Mouse (Mus musculus) heart, postnatal 25 days (tissue): ENCODE measurements around the gene Fam221b. TPM values are rescaled to one million over a fixed set of nuclear protein-coding genes. Genes with fewer than 3 reads are reported as not detected.

Experiments used
- DNase-seq: peaks from one replicate; pipeline ENCODE4 v3.0.0; 2022; ENCODE audit warnings: low spot score
- intact Hi-C: fragments of 180-260 bp; cut with DNase I; formaldehyde crosslinking; loops from one replicate; pipeline ENCODE4 v1.15.1; 2025
- microRNA-seq: library from miRNA; unstranded; fragments of <30 nt; microRNA quantifications from one replicate; pipeline ENCODE4 v1.2.0, GENCODE M21; 2022
- total RNA-seq, 2 experiments: library from RNA; stranded (reverse); gene quantifications; 2 replicates each; pipeline ENCODE4 v1.2.3; 2021

The Fam221b gene
- total RNA-seq, 2 experiments from 2014 or later = 0.20 to 0.26 TPM

- intact Hi-C loops = loop anchor here (1.0 to 5.0 kb wide), 3 partner anchors 37 to 81 kb away; partner anchors contain the start of genes Gba2 and Rgp1
- DNase-seq = peak; percentile 62
Measured at GRCm38 (mm10) chr4:43630030-43630581, 38.8 kb downstream of the Fam221b start.

- intact Hi-C loops = loop anchor here (5.0 kb wide), 1 partner anchor 233 kb away; no protein-coding TSS in a partner anchor
- no peak for DNase-seq
Measured at GRCm38 (mm10) chr4:43629106-43629817, 39.7 kb downstream of the Fam221b start.

DNA sequence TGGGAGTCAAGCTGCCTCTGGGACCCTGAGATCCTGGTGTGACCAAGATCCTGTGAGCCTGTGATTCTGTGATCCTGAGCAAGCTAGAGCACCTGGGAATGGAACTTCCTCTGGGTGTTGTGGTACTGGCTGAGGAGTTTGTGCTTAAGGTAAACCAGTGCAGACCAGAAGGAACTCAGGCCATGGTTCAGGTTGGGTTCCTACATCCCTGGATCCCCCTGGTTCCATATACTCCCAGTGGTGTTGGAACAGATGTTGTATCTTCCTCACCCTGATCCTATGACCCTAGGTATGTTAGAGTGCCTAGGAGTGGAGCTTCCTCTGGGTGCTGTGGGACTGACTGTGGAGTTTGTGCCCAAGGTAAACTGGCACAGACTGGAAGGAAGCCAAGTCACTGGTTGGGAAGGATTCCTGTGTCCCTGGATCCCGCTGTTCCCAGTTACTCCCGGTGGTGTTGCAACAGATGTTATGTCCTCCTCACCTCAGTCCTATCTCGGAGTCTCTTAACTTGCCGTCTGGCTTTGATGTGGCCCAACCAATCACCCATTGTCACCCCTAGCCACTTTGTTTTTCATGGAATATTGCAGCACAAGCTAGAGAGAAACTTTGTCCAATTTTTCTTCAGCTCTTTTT is 48.7 kb downstream of the Fam221b start:
- DNase-seq = no peak
- intact Hi-C loops = no loop called here

- intact Hi-C loops = no loop called here
- DNase-seq = no peak
Measured at GRCm38 (mm10) chr4:43613060-43613730, 55.8 kb downstream of the Fam221b start.

DNA sequence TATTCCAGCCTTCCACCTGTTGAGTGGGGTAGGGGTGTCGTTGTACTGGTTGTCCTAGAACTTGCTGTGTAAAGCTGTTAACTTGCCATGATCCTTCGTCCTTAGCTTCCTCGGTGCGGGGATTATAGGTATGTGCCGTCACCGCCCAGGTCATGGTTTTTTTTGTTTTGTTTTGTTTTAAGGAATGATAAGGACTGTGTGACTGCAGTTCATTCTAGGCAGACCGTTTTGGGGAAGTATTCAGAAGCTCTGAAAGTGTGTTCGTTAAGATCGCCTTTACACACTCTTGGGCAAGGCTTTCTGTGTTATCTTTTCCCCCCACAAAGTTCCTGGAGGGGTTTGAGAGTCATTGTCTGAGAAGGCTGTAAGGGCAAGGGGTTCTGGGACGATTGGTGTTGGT is 56.4 kb downstream of the Fam221b start:
- DNase-seq = no peak
- intact Hi-C loops = no loop called here

Small RNAs within 50 kb of the gene (microRNA-seq; reads per million reads assigned to microRNA genes)
- 0.83 reads per million for gene Gm25262

Other genes starting within 250 kb of the Fam221b start
- not detected for gene Fam166b, start 240.0 kb downstream of the Fam221b start, total RNA-seq
- gene Tesk1, start 227.2 kb downstream of the Fam221b start, total RNA-seq = 10 to 100 TPM; 33.1 to 34.4 TPM
- gene Cd72, start 214.5 kb downstream of the Fam221b start, total RNA-seq = under 1 TPM; 0.81 to 0.87 TPM
- gene Sit1, start 185.4 kb downstream of the Fam221b start, total RNA-seq = not detected
- gene Ccdc107, start 176.2 kb downstream of the Fam221b start, total RNA-seq = 10 to 100 TPM; 26.6 to 31.8 TPM
- gene Arhgef39, start 169.4 kb downstream of the Fam221b start, total RNA-seq = under 1 TPM; 0.39 to 0.61 TPM
- gene Car9, start 162.2 kb downstream of the Fam221b start, total RNA-seq = under 1 TPM; 0.31 to 0.34 TPM
- gene Tpm2, start 145.4 kb downstream of the Fam221b start, total RNA-seq = 10 to 100 TPM; 25.2 to 40.7 TPM
- 10 to 100 TPM; 45.8 to 48.3 TPM for gene Creb3, start 106.8 kb downstream of the Fam221b start, total RNA-seq
- gene Tln1, start 106.5 kb downstream of the Fam221b start, total RNA-seq = 100 to 1,000 TPM; 115 to 124 TPM
- gene Rgp1, start 90.4 kb downstream of the Fam221b start, total RNA-seq = 10 to 100 TPM; 29.5 to 36.7 TPM
- gene Gba2, start 90.3 kb downstream of the Fam221b start, total RNA-seq = 10 to 100 TPM; 13.5 to 14.3 TPM
- gene Msmp, start 84.7 kb downstream of the Fam221b start, total RNA-seq = under 1 TPM in 1 of 2 experiments, not detected in 1; 0.60 TPM
- gene Npr2, start 37.2 kb downstream of the Fam221b start, total RNA-seq = 10 to 100 TPM; 35.9 to 42.4 TPM
- gene Spag8, start 15.6 kb downstream of the Fam221b start, total RNA-seq = under 1 TPM; 0.21 to 0.31 TPM
- 100 to 1,000 TPM; 138 to 147 TPM for gene Hint2, start 12.7 kb downstream of the Fam221b start, total RNA-seq
- gene Tmem8b, start 174 bp downstream of the Fam221b start, total RNA-seq = 10 to 100 TPM; 15.8 to 16.9 TPM
- gene Olfr70, start 31.7 kb upstream of the Fam221b start, total RNA-seq = not detected
- gene Olfr71, start 41.1 kb upstream of the Fam221b start, total RNA-seq = not detected
- 1 to 10 TPM; 3.3 to 3.4 TPM for gene Hrct1, start 58.0 kb upstream of the Fam221b start, total RNA-seq
- 1 to 10 TPM; 4.8 to 4.9 TPM for gene Spaar, start 60.9 kb upstream of the Fam221b start, total RNA-seq
- not detected for gene Olfr159, start 101.9 kb upstream of the Fam221b start, total RNA-seq
- gene Olfr156, start 154.8 kb upstream of the Fam221b start, total RNA-seq = not detected
- not detected for gene Olfr157, start 171.1 kb upstream of the Fam221b start, total RNA-seq
- not detected for gene Olfr155, start 182.4 kb upstream of the Fam221b start, total RNA-seq
- 1 to 10 TPM; 6.5 TPM for gene Reck, start 206.4 kb upstream of the Fam221b start, total RNA-seq